Mouse (Mus musculus) olfactory bulb, adult 2 months (tissue): ENCODE data around the gene Gper1. TPM values are rescaled to one million over a fixed set of nuclear protein-coding genes. Genes with fewer than 3 reads are reported as not detected.
A peak's percentile ranks its signal among the peaks of the same experiment; 100 is the strongest.

Experiments used
- H3K27ac ChIP-seq: fragments of 200-500 bp; 2 replicates; pipeline ENCODE4 v1.5.1; 2012; ENCODE audit warnings: low read depth, low read length; ENCODE audit not compliant: insufficient read depth
- H3K4me1 ChIP-seq: fragments of 200-500 bp; 2 replicates; pipeline ENCODE4 v1.6.1; 2012; ENCODE audit warnings: low read length; ENCODE audit not compliant: control insufficient read depth, insufficient read depth
- H3K4me3 ChIP-seq: fragments of 200-500 bp; 2 replicates; pipeline ENCODE4 v1.5.1; 2012; ENCODE audit warnings: mild to moderate bottlenecking, low read depth, low read length, moderate library complexity; ENCODE audit not compliant: insufficient read depth
- CTCF ChIP-seq: fragments of 200-500 bp; IDR thresholded peaks from 2 replicates; pipeline ENCODE4 v1.5.1; 2012; ENCODE audit warnings: low read depth, mild to moderate bottlenecking, low read length, moderate library complexity; ENCODE audit not compliant: insufficient read depth
- POLR2A ChIP-seq: fragments of 200-500 bp; IDR thresholded peaks from 2 replicates; pipeline ENCODE4 v1.6.1; 2012; ENCODE audit warnings: mild to moderate bottlenecking, low read depth, low read length, moderate library complexity; ENCODE audit not compliant: insufficient read depth
- WGBS: fragments of 180-500 bp; shearing (Covaris S2); methylation state at CpG from one replicate; pipeline ENCODE4 v1.1.7; 2018; 5-methylcytosine and 5-hydroxymethylcytosine counted together
- polyA plus RNA-seq: library from polyadenylated mRNA; stranded (reverse); fragments of >200 nt; gene quantifications from 2 replicates; pipeline ENCODE4 v1.2.4, GENCODE M21; 2012; ENCODE audit warnings: low replicate concordance; ENCODE audit not compliant: missing spikeins, insufficient read depth, insufficient read length

The Gper1 gene
- polyA plus RNA-seq, 1 experiment, result not detected

DNA sequence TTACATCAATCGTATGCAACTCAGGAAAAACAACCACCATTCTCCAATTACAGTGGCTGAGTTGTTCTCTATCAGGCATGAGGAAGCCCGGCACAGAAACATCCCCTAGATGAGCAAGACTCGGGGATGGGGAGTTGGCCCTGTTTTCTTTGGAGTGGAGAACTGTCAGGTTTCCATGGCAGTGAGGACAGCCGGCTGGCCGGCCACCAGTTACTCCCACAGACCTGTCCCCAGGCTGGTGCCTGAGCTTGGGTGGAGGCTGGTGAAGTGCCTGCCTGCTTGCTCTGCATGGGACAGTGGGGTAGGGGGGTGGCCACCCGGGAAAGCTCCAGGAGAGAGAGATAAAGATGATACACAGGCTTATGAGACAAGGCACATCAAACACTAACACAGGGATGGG is 25.1 kb downstream of the Gper1 start:
- Histone ChIP-seq H3K4me3 (no peak overlapping the region), H3K4me1 (peaks cover 4% of the 10 kb centered on the region; the same call in 1 of the 2 replicates), H3K27ac (no peak overlapping the region)
- 72% methylated on average over 6 of the region's 6 CpGs for WGBS
- TF ChIP-seq CTCF (no peak), POLR2A (no peak)

DNA sequence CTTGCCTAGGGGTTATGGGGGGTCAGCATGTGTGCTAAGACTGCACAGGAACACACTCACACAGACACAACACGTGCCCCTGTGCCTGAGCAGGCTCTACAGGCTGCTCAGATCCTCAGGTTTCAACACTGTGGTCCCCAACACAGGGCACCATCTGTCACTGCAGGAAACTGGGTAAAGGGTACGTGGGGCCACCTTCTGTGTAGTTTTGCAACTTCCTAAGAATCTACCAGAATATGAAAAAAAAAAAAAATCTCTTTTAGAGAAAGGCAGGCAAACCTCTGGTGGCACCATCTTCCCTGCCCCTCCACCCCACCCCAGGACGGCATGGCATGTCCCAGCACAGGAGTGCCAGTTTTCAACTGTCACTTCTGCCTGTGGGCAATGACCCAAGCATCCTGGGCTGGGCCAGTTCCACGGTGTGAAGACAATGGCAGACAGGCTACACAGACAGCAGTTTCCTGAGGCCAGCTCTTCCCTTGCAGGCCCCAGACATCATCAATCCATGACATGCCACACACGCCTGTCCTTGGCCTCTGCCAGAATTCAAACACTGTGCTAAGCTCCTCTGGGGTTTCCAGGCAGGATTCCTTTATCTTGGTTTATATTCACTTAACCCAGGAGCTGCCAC is 26.3 kb downstream of the Gper1 start:
- WGBS, result 76% methylated on average over 5 of the region's 5 CpGs
- peaks cover 5% of the 10 kb centered on the region; the same call in 1 of the 2 replicates for H3K4me1 ChIP-seq
- TF ChIP-seq CTCF (no peak), POLR2A (no peak)
- no peak overlapping the region for H3K4me3 ChIP-seq
- no peak overlapping the region for H3K27ac ChIP-seq

DNA sequence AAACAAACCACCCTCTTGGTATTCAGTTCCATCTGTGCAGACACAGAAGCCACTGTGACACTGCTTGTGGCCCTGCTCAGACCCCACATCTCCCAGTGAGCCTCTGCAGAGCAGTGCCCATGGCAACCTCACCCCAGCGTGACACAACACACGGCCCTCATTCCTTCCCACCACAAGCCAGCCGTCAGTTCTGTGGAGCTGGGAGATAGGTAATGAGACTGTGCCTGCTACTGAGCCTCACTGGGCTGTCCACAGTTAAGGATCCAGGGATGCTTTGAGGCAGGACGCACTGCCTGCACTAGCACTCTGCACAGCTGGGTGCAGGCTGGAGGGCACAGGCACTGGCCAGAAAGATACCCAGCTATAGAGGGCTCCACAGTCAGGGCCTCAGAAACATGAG is 27.0 kb downstream of the Gper1 start:
- H3K4me3 ChIP-seq, result no peak overlapping the region
- WGBS, result 70% methylated on average over 4 of the region's 4 CpGs
- TF ChIP-seq POLR2A (no peak), CTCF (no peak)
- H3K4me1 ChIP-seq, result peaks cover 5% of the 10 kb centered on the region; the same call in 1 of the 2 replicates
- H3K27ac ChIP-seq, result no peak overlapping the region

DNA sequence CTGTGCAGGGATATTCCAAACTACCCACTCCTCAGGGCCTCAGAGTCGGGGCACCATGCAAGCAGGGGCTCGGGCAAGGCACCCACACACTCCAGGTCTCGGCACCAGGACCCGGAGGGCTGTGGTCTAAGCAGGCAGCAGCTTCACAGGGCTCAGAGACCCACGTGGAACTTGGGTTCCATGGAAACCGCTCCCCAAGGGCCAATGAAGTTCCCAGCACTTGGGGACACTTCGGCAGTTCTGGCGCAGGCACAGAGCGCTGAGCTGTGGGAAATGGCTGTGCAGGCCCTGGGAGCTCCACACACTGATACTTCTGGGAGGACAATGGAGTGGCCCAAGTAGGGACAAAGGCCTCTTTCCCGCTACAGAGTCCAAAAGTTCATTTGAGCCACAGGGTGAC is 30.1 kb downstream of the Gper1 start:
- H3K27ac ChIP-seq, result 0 out of 2 replicates have a peak overlapping the region, but pooled peaks have one; percentile 11
- H3K4me3 ChIP-seq, result no peak overlapping the region
- peaks cover 5% of the 10 kb centered on the region; the same call in 1 of the 2 replicates for H3K4me1 ChIP-seq
- 82% methylated on average over 10 of the region's 10 CpGs for WGBS
- TF ChIP-seq CTCF, result no peak
- TF ChIP-seq POLR2A, result no peak

DNA sequence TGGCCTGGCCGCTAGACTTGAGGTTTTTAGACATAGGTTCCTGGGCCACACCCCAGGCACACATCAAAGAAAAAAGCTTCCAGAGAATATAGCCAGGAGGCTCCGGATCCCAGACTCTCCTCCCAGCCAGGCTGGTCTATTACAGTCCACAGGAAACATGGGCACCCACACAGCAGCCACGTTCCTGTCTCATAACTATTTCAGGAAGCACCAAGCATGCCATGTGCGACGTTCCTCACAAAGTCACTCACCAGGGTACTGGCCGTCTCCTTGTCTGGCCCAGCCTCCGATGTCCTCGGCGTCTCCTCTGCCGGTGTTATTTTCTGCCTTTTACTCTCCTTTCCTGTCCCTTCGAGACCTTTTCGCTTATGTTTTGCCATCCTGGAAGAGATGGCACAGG is 32.2 kb downstream of the Gper1 start:
- TF ChIP-seq POLR2A (no peak), CTCF (no peak)
- peaks cover 5% of the 10 kb centered on the region; the same call in 1 of the 2 replicates for H3K4me1 ChIP-seq
- 91% methylated on average over 12 of the region's 12 CpGs for WGBS
- no peak overlapping the region for H3K27ac ChIP-seq
- no peak overlapping the region for H3K4me3 ChIP-seq

DNA sequence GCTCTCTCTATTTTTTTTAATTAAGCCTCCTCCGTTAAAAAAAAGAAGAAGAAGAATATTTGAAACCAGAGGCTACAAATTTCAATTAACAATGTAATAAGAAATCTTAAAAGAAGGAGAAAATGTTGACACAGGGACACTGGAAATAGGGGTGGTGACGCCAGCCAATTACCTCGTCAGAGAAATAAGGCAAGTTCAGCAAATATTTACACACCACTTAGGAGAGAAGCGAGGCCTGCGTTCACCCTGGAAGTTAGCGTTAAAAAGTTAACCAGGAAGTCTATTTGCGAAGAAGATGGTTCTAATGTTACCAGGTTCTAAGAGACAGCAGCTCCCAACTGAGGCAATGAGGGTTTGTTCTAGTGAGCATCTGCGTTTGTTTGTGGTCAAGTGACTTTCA is 34.3 kb downstream of the Gper1 start:
- Histone ChIP-seq H3K4me1 (peaks cover 5% of the 10 kb centered on the region; the same call in 1 of the 2 replicates), H3K4me3 (no peak overlapping the region), H3K27ac (no peak overlapping the region)
- WGBS, result 87% methylated on average over 8 of the region's 8 CpGs
- no peak for TF ChIP-seq CTCF
- TF ChIP-seq POLR2A, result no peak

DNA sequence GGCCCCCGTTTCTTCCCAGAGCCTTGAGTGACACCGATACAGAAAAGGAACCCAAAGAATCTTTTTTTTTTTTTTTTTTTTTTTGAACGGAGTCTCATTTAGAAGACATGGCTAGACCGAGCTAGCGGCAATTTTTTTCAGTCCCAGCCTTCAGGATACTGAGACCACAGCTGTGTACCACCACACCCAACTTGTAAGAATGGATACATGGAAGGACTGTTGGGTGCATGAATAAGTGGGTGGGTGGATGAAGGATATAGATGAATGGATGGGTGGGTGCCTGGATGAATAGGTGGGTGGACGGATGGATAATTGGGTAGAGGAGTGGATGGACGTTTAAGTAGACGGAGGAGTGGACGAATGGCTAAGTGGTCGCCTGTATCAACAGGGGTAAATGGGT is 37.0 kb downstream of the Gper1 start:
- Histone ChIP-seq H3K27ac (no peak overlapping the region), H3K4me1 (no peaks in the 10 kb centered on the region), H3K4me3 (peak overlapping the region; percentile 82)
- TF ChIP-seq POLR2A (no peak), CTCF (no peak)
- WGBS, result 6% methylated on average over 10 of the region's 10 CpGs

DNA sequence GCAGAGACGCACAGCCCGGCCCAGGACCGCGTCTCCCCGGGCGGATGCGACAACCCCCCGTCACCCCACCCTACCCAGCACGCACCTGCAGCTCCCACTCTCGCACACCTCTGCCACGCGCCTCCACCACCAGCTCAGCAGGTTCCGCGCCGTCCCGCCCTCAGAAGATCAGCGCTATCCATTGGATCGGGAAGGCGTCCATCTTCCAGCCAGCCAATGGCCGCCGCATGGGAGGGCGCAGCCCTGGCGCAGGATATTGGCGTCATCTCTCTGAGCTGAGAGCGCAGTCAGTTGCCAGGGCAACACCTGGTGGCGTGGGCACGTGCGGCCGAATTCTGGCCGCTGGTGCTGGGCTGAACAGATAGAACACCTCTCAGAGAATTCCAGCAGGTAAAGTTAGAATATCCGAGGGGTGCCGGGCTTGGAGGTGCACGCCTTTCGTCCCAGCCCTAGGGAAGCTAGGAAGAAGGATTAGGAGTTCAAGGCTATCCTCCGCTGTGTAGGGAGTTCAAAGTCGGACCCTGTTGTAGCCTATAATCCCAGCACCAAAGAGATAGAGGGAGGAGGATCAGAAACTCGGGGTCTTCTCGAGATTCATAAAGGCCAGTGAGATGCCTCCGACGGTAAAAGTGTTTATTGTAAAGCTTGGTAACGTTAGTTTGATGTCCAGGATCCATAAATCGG is 37.6 kb downstream of the Gper1 start, which contains the start of gene 3110082I17Rik:
Gene 3110082I17Rik (minus strand): TSS at position 144 of the 684 bp plus-strand sequence.
- no peak within 1 kb of the TSS for H3K27ac ChIP-seq
- no peaks in the 10 kb centered on the region for H3K4me1 ChIP-seq

DNA sequence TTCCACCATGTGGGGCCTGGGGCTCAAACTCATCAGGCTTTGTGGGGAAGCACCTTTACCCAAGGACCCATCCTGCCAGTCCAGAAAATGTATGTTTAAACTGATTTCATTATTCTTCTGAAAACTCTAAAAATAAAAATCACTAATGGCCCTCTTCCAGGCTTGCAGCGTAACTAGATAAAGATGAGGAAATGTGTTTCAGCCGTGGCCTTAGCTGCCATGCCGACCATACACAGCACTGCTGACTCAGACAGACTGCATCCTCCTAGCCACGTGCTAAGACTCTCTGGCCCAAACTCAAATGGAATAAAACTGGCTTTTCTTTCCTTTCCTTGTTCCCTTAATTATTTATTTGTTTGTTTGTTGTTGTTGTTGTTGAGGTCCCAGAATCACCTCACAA is 41.9 kb downstream of the Gper1 start:
- TF ChIP-seq POLR2A, result no peak
- no peak for TF ChIP-seq CTCF
- H3K4me1 ChIP-seq, result no peaks in the 10 kb centered on the region
- no peak overlapping the region for H3K27ac ChIP-seq
- 76% methylated on average over 4 of the region's 4 CpGs for WGBS
- no peak overlapping the region for H3K4me3 ChIP-seq

More for the DNA sequence above, 37.6 kb downstream of the Gper1 start, which contains the start of gene 3110082I17Rik:
- H3K4me3 ChIP-seq, result peak within 1 kb of the TSS; percentile 82
- WGBS, result 3% methylated on average over 42 of the region's 42 CpGs
- TF ChIP-seq POLR2A, result 0 out of 2 replicates have a peak, but pooled peaks have one; percentile 40
- no peak for TF ChIP-seq CTCF
